ENCODE assay signal across 7 mouse cellular contexts in the genomic region with DNA sequence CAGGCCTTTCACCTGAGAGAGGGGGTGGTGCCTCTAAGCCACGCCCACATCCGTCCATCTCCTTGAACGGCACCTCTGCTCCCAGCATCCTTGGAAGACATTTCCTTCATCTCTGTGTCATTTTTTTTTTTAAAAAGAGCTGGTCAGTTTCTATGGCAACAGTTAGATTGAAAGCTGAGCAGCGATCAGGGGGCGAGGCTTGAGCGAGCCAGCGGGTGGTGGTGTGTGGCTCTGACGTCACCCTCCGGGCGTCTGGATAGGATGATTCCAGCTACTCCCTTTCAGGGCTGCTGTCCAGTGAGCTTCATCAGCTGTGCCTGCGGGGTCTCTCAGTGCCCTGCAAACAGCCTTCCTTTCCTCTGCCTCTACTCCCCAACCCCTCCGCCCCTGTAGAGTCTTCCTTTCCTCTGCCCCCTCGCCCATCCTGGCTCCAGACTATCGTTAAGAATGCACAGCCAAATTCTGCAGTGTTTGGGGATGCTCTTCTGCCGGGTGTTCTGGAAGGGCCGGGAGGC.
A peak's percentile ranks its signal among the peaks of the same experiment; 100 is the strongest.
DNase-seq lines count a peak whose midpoint lies in the region; ATAC-seq lines count a peak whose summit lies in the region.

No protein-coding gene starts in this region.

- H3K27ac ChIP-seq in forebrain, embryonic 15.5 days (replicated peaks): peak overlapping the region; percentile 93
- no peak overlapping the region for H3K27ac ChIP-seq in intestine, embryonic 16.5 days (ENCODE audit: low read length)
- H3K27ac ChIP-seq in limb, embryonic 11.5 days (replicated peaks; ENCODE audit: low read depth, low read length): no peak overlapping the region
- H3K27ac ChIP-seq in neural tube, embryonic 13.5 days (replicated peaks): peak overlapping the region; percentile 92

- ATAC-seq in forebrain, embryonic 15.5 days (replicated peaks): peak; percentile 87
- ATAC-seq in intestine, embryonic 16.5 days: peak; percentile 81
- peak; percentile 86; the same call in 1 of the 2 replicates for ATAC-seq in limb, embryonic 11.5 days (ENCODE audit: insufficient number of reproducible peaks, low FRiP score, low TSS enrichment, low read depth)
- ATAC-seq in neural tube, embryonic 13.5 days (ENCODE audit: low read depth): peak; percentile 93

- WGBS in forebrain, embryonic 15.5 days: 14% methylated on average over 16 of the region's 16 CpGs
- WGBS in intestine, embryonic 16.5 days: 33% methylated on average over 16 of the region's 16 CpGs
- WGBS in limb, embryonic 11.5 days: 34% methylated on average over 16 of the region's 16 CpGs
- 17% methylated on average over 16 of the region's 16 CpGs for WGBS in neural tube, embryonic 13.5 days

- peak overlapping the region; percentile 49 for H3K4me3 ChIP-seq in forebrain, embryonic 15.5 days
- peak overlapping the region; percentile 20 for H3K4me3 ChIP-seq in intestine, embryonic 16.5 days (ENCODE audit: low read length)
- no peak overlapping the region for H3K4me3 ChIP-seq in limb, embryonic 11.5 days (ENCODE audit: low read depth, low read length)
- peak overlapping the region; percentile 46 for H3K4me3 ChIP-seq in neural tube, embryonic 13.5 days

- no peaks in the 10 kb centered on the region for H3K27me3 ChIP-seq in forebrain, embryonic 15.5 days
- no peaks in the 10 kb centered on the region for H3K27me3 ChIP-seq in intestine, embryonic 16.5 days (replicated peaks; ENCODE audit: control insufficient read depth, insufficient read depth, low read length)
- no peaks in the 10 kb centered on the region for H3K27me3 ChIP-seq in limb, embryonic 11.5 days (ENCODE audit: control insufficient read depth, insufficient read depth, low read length)
- no peaks in the 10 kb centered on the region for H3K27me3 ChIP-seq in neural tube, embryonic 13.5 days

- H3K4me2 ChIP-seq in forebrain, embryonic 15.5 days (replicated peaks): peak overlapping the region; percentile 56
- H3K4me2 ChIP-seq in intestine, embryonic 16.5 days (ENCODE audit: low read depth, low read length): peak overlapping the region; percentile 32
- peak overlapping the region; percentile 5 for H3K4me2 ChIP-seq in limb, embryonic 11.5 days (ENCODE audit: low read depth, severe bottlenecking)
- peak overlapping the region; percentile 61 for H3K4me2 ChIP-seq in neural tube, embryonic 13.5 days

- H3K4me1 ChIP-seq in forebrain, embryonic 15.5 days: peaks cover 69% of the 10 kb centered on the region
- peaks cover 8% of the 10 kb centered on the region for H3K4me1 ChIP-seq in intestine, embryonic 16.5 days (ENCODE audit: control insufficient read depth, insufficient read depth, low read length)
- H3K4me1 ChIP-seq in limb, embryonic 11.5 days (ENCODE audit: control insufficient read depth, insufficient read depth, low read length): no peaks in the 10 kb centered on the region
- peaks cover 47% of the 10 kb centered on the region for H3K4me1 ChIP-seq in neural tube, embryonic 13.5 days (replicated peaks)

- H3K36me3 ChIP-seq in forebrain, embryonic 15.5 days: no peaks in the 10 kb centered on the region
- H3K36me3 ChIP-seq in intestine, embryonic 16.5 days (ENCODE audit: control insufficient read depth, insufficient read depth, low read length): no peaks in the 10 kb centered on the region
- H3K36me3 ChIP-seq in limb, embryonic 11.5 days (ENCODE audit: control insufficient read depth, insufficient read depth, low read length): no peaks in the 10 kb centered on the region
- no peaks in the 10 kb centered on the region for H3K36me3 ChIP-seq in neural tube, embryonic 13.5 days

- H3K9ac ChIP-seq in forebrain, embryonic 15.5 days (replicated peaks): peak overlapping the region; percentile 42
- H3K9ac ChIP-seq in intestine, embryonic 16.5 days (ENCODE audit: low read depth, low read length): no peak overlapping the region
- H3K9ac ChIP-seq in limb, embryonic 11.5 days (ENCODE audit: low read length): no peak overlapping the region
- peak overlapping the region; percentile 73 for H3K9ac ChIP-seq in neural tube, embryonic 13.5 days

- H3K9me3 ChIP-seq in forebrain, embryonic 15.5 days: no peaks in the 10 kb centered on the region
- H3K9me3 ChIP-seq in intestine, embryonic 16.5 days (ENCODE audit: control insufficient read depth, low read length): no peaks in the 10 kb centered on the region
- no peaks in the 10 kb centered on the region for H3K9me3 ChIP-seq in limb, embryonic 11.5 days (ENCODE audit: control insufficient read depth, low read length)
- H3K9me3 ChIP-seq in neural tube, embryonic 13.5 days: no peaks in the 10 kb centered on the region

- peak; percentile 60 for DNase-seq in adrenal gland, adult 8-10 months
- DNase-seq in cerebellum, adult 11-12 months: peak; percentile 87
- peak; percentile 74 for DNase-seq in limb, embryonic 11.5 days (ENCODE audit: low spot score)
- no peak for DNase-seq in spleen, postnatal 10 days (ENCODE audit: low spot score in 2 of 2)

Comparison
In these comparisons a context has a peak if more than half of its experiments do, and no peak if none do; other contexts are left out.
1. DNase-seq: peak in adrenal gland, adult 8-10 months (single experiment), cerebellum, adult 11-12 months (single experiment) and limb, embryonic 11.5 days (single experiment); none in spleen, postnatal 10 days (0 of 2).
2. H3K27ac ChIP-seq: peak in forebrain, embryonic 15.5 days (single experiment) and neural tube, embryonic 13.5 days (single experiment); none in intestine, embryonic 16.5 days (single experiment) and limb, embryonic 11.5 days (single experiment).
3. H3K4me2 ChIP-seq: peak in every context shown above with its lines; median percentile 61 in neural tube, embryonic 13.5 days; 56 in forebrain, embryonic 15.5 days; 32 in intestine, embryonic 16.5 days; 5 in limb, embryonic 11.5 days.
4. H3K9ac ChIP-seq: peak in forebrain, embryonic 15.5 days (single experiment) and neural tube, embryonic 13.5 days (single experiment); none in intestine, embryonic 16.5 days (single experiment) and limb, embryonic 11.5 days (single experiment).
5. Peak in every context shown above with its lines, with median percentiles within 50 percentile points of each other: ATAC-seq.